Mouse (Mus musculus): ENCODE measurements around the gene Spag8. TPM values are rescaled to one million over a fixed set of nuclear protein-coding genes. Genes with fewer than 3 reads are reported as not detected.

The Spag8 gene
- total and polyA plus RNA-seq, 2 experiments from 2014 or later: 8.5 to 9.3 TPM

- Histone ChIP-seq H3K27me3 (ENCODE audit: insufficient read depth, low read length) (no peaks in the 10 kb centered on the region), H3K36me3 (ENCODE audit: insufficient read depth, low read length) (peaks cover 49% of the 10 kb centered on the region), H3K4me2 (ENCODE audit: low read depth, low read length, poor library complexity, severe bottlenecking) (no peak overlapping the region), H3K9me3 (ENCODE audit: low read length) (no peaks in the 10 kb centered on the region), H3K4me1 (ENCODE audit: insufficient read depth, low read length) (peaks cover 11% of the 10 kb centered on the region), H3K27ac (ENCODE audit: low read depth, low read length) (no peak overlapping the region), H3K4me3 (ENCODE audit: low read depth, low read length) (no peak overlapping the region), H3K9ac (replicated peaks; ENCODE audit: low read length, poor library complexity, severe bottlenecking) (no peak overlapping the region)
- ATAC-seq (ENCODE audit: low FRiP score) (no peak), DNase-seq (ENCODE audit: low spot score) (no peak)
- no peak for TF ChIP-seq CTCF (IDR thresholded peaks at IDR 0.05)
- 81% methylated on average over 5 of the region's 5 CpGs for WGBS
Measured at GRCm38 (mm10) chr4:43674974-43675373, 21.6 kb upstream of the Spag8 start.

- DNase-seq (ENCODE audit: low spot score) (no peak), ATAC-seq (ENCODE audit: low FRiP score) (no peak)
- WGBS: 73% methylated on average over 8 of the region's 8 CpGs
- no peak overlapping the region for H3K27ac ChIP-seq (ENCODE audit: low read depth, low read length)
- H3K4me1 ChIP-seq (ENCODE audit: insufficient read depth, low read length): peaks cover 11% of the 10 kb centered on the region
- no peak overlapping the region for H3K4me2 ChIP-seq (ENCODE audit: low read depth, low read length, poor library complexity, severe bottlenecking)
- no peak for TF ChIP-seq CTCF (IDR thresholded peaks at IDR 0.05)
- H3K4me3 ChIP-seq (ENCODE audit: low read depth, low read length): no peak overlapping the region
- H3K9ac ChIP-seq (replicated peaks; ENCODE audit: low read length, poor library complexity, severe bottlenecking): no peak overlapping the region
- no peaks in the 10 kb centered on the region for H3K9me3 ChIP-seq (ENCODE audit: low read length)
- H3K27me3 ChIP-seq (ENCODE audit: insufficient read depth, low read length): no peaks in the 10 kb centered on the region
- H3K36me3 ChIP-seq (ENCODE audit: insufficient read depth, low read length): peaks cover 37% of the 10 kb centered on the region
Measured at GRCm38 (mm10) chr4:43673703-43674102, 20.3 kb upstream of the Spag8 start.

GRCm38 (mm10) chr4:43672070-43672469, 18.7 kb upstream of the Spag8 start:
- 3% methylated on average over 2 of the region's 2 CpGs for WGBS
- ATAC-seq (ENCODE audit: low FRiP score): no peak

GRCm38 (mm10) chr4:43669428-43669794, 16.0 kb upstream of the Spag8 start:
- DNase-seq (ENCODE audit: low spot score): no peak

More at GRCm38 (mm10) chr4:43672070-43672469, 18.7 kb upstream of the Spag8 start:
- no peak overlapping the region for H3K27ac ChIP-seq (ENCODE audit: low read depth, low read length)
- peaks cover 11% of the 10 kb centered on the region for H3K4me1 ChIP-seq (ENCODE audit: insufficient read depth, low read length)
- peak overlapping the region; percentile 90 for H3K4me2 ChIP-seq (ENCODE audit: low read depth, low read length, poor library complexity, severe bottlenecking)
- peaks cover 26% of the 10 kb centered on the region for H3K36me3 ChIP-seq (ENCODE audit: insufficient read depth, low read length)
- TF ChIP-seq CTCF (IDR thresholded peaks at IDR 0.05): peak; percentile 86
- no peak overlapping the region for H3K9ac ChIP-seq (replicated peaks; ENCODE audit: low read length, poor library complexity, severe bottlenecking)
- H3K9me3 ChIP-seq (ENCODE audit: low read length): no peaks in the 10 kb centered on the region
- H3K27me3 ChIP-seq (ENCODE audit: insufficient read depth, low read length): no peaks in the 10 kb centered on the region
- DNase-seq (ENCODE audit: low spot score): peak; percentile 96
- no peak overlapping the region for H3K4me3 ChIP-seq (ENCODE audit: low read depth, low read length)

GRCm38 (mm10) chr4:43668782-43669427, 15.5 kb upstream of the Spag8 start, which contains the start of the genes Tmem8b and Fam221b:
Gene Tmem8b, plus strand, starts transcription at chr4:43668971.
Gene Fam221b, minus strand, starts transcription at chr4:43669145.
- Histone ChIP-seq H3K9me3 (ENCODE audit: low read length) (no peaks in the 10 kb centered on the region), H3K9ac (replicated peaks; ENCODE audit: low read length, poor library complexity, severe bottlenecking) (peak within 1 kb of the TSS; percentile 96), H3K4me1 (ENCODE audit: insufficient read depth, low read length) (peaks cover 11% of the 10 kb centered on the region), H3K4me2 (ENCODE audit: low read depth, low read length, poor library complexity, severe bottlenecking) (peak within 1 kb of the TSS; percentile 90), H3K4me3 (ENCODE audit: low read depth, low read length) (peak within 1 kb of the TSS; percentile 69), H3K27ac (ENCODE audit: low read depth, low read length) (peak within 1 kb of the TSS; percentile 65), H3K36me3 (ENCODE audit: insufficient read depth, low read length) (no peaks in the 10 kb centered on the region), H3K27me3 (ENCODE audit: insufficient read depth, low read length) (peaks cover 4% of the 10 kb centered on the region; the same call in 1 of the 2 replicates)
- no peak for TF ChIP-seq CTCF (IDR thresholded peaks at IDR 0.05)
- DNase-seq (ENCODE audit: low spot score): peak; percentile 91
- WGBS: under 1% methylated on average over 38 of the region's 41 CpGs
- peak; percentile 93 for ATAC-seq (ENCODE audit: low FRiP score)

More at GRCm38 (mm10) chr4:43669428-43669794, 16.0 kb upstream of the Spag8 start:
- no peak for TF ChIP-seq CTCF (IDR thresholded peaks at IDR 0.05)
- H3K36me3 ChIP-seq (ENCODE audit: insufficient read depth, low read length): peaks cover 2% of the 10 kb centered on the region; the same call in 1 of the 2 replicates
- H3K9me3 ChIP-seq (ENCODE audit: low read length): no peaks in the 10 kb centered on the region
- peak overlapping the region; percentile 65 for H3K27ac ChIP-seq (ENCODE audit: low read depth, low read length)
- H3K4me3 ChIP-seq (ENCODE audit: low read depth, low read length): peak overlapping the region; percentile 69
- peak; percentile 50 for ATAC-seq (ENCODE audit: low FRiP score)
- peaks cover 11% of the 10 kb centered on the region for H3K4me1 ChIP-seq (ENCODE audit: insufficient read depth, low read length)
- H3K9ac ChIP-seq (replicated peaks; ENCODE audit: low read length, poor library complexity, severe bottlenecking): peak overlapping the region; percentile 96
- peak overlapping the region; percentile 90 for H3K4me2 ChIP-seq (ENCODE audit: low read depth, low read length, poor library complexity, severe bottlenecking)
- peaks cover 4% of the 10 kb centered on the region; the same call in 1 of the 2 replicates for H3K27me3 ChIP-seq (ENCODE audit: insufficient read depth, low read length)
- WGBS: under 1% methylated on average over 22 of the region's 25 CpGs

- H3K36me3 ChIP-seq (ENCODE audit: insufficient read depth, low read length): no peaks in the 10 kb centered on the region
- H3K27me3 ChIP-seq (ENCODE audit: insufficient read depth, low read length): peaks cover 15% of the 10 kb centered on the region
- H3K9me3 ChIP-seq (ENCODE audit: low read length): no peaks in the 10 kb centered on the region
- peak; percentile 60 for TF ChIP-seq CTCF (IDR thresholded peaks at IDR 0.05)
- H3K9ac ChIP-seq (replicated peaks; ENCODE audit: low read length, poor library complexity, severe bottlenecking): no peak overlapping the region
- H3K4me2 ChIP-seq (ENCODE audit: low read depth, low read length, poor library complexity, severe bottlenecking): no peak overlapping the region
- no peak for DNase-seq (ENCODE audit: low spot score)
- no peak overlapping the region for H3K27ac ChIP-seq (ENCODE audit: low read depth, low read length)
- ATAC-seq (ENCODE audit: low FRiP score): no peak
- H3K4me3 ChIP-seq (ENCODE audit: low read depth, low read length): no peak overlapping the region
- 25% methylated on average over 4 of the region's 4 CpGs for WGBS
- peaks cover 11% of the 10 kb centered on the region; the same call in 1 of the 2 replicates for H3K4me1 ChIP-seq (ENCODE audit: insufficient read depth, low read length)
Measured at GRCm38 (mm10) chr4:43666412-43666811, 13.0 kb upstream of the Spag8 start.

All from midbrain, postnatal 0 days (tissue).